Mouse (Mus musculus) neural tube, embryonic 14.5 days (tissue): ENCODE measurements around the gene Prss43. TPM values are rescaled to one million over a fixed set of nuclear protein-coding genes. Genes with fewer than 3 reads are reported as not detected.

Experiments used
- ATAC-seq: fragments of 200-750 bp; cut with Nextera tagmentation; 2 replicates; pipeline ENCODE4 v1.8.0; 2017; ENCODE audit warnings: low read depth, mild to moderate bottlenecking, moderate TSS enrichment, moderate library complexity
- H3K27ac ChIP-seq: fragments of 300-500 bp; sonication (generic); 2 replicates; pipeline ENCODE4 v1.5.1; 2014; ENCODE audit warnings: low read depth, mild to moderate bottlenecking, control low read depth, low read length, moderate library complexity, mixed read lengths
- H3K27me3 ChIP-seq: fragments of 300-500 bp; sonication (generic); 2 replicates; pipeline ENCODE4 v1.6.1; 2014; ENCODE audit warnings: low read length; ENCODE audit not compliant: control insufficient read depth, insufficient read depth
- H3K36me3 ChIP-seq: fragments of 300-500 bp; sonication (generic); 2 replicates; pipeline ENCODE4 v1.6.1; 2014; ENCODE audit warnings: low read length, mixed read lengths; ENCODE audit not compliant: control insufficient read depth, insufficient read depth
- H3K4me1 ChIP-seq: fragments of 300-500 bp; sonication (generic); 2 replicates; pipeline ENCODE4 v1.6.1; 2014; ENCODE audit warnings: low read length; ENCODE audit not compliant: control insufficient read depth, insufficient read depth
- H3K4me2 ChIP-seq: fragments of 300-500 bp; sonication (generic); 2 replicates; pipeline ENCODE4 v1.6.1; 2014; ENCODE audit warnings: mild to moderate bottlenecking, low read depth, low read length, control low read depth
- H3K4me3 ChIP-seq: fragments of 300-500 bp; sonication (generic); 2 replicates; pipeline ENCODE4 v1.5.1; 2014; ENCODE audit warnings: low read depth, low read length, control low read depth, mixed read lengths
- H3K9ac ChIP-seq: fragments of 300-500 bp; sonication (generic); replicated peaks from 2 replicates; pipeline ENCODE4 v1.6.1; 2014; ENCODE audit warnings: low read depth, mild to moderate bottlenecking, control low read depth, low read length, mixed read lengths
- H3K9me3 ChIP-seq: fragments of 300-500 bp; sonication (generic); 2 replicates; pipeline ENCODE4 v1.6.1; 2016; ENCODE audit warnings: low read length; ENCODE audit not compliant: control insufficient read depth
- WGBS: fragments of 180-500 bp; shearing (Covaris S2); extraction: QIAGEN DNeasy Blood & Tissue Kit; methylation state at CpG from one replicate; pipeline ENCODE4 v1.1.7; 2014; 5-methylcytosine and 5-hydroxymethylcytosine counted together
- polyA plus RNA-seq: library from polyadenylated mRNA; unstranded; fragments of >200 nt; fragmentation: Nextera tagmentation; extraction: Ambion mirVana; gene quantifications from 2 replicates; pipeline ENCODE4 v1.2.1, GENCODE M21; 2014

Prss43 gene
- polyA plus RNA-seq, 1 experiment from 2014 or later = not detected

DNA sequence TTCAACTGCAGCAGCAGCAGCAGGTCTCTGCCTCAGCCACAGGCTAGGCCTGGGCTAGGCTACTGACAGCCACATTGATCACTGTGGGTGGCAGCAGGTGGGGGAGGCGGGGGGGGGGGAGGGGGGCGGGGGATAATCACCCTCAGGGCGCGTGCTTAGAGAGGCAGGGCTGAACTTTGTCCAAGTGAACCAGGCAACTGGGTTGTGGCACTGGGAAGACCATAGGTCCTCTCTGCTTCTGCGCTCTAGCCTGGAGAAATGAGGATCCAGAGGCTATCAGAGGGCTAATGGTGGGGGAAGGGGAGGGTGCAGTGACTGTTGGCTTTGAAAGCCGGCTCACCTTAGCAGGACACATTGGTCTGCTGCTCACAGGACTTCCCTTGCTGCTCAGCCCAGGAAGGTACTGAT lies 48.8 kb downstream of the Prss43 start:
- H3K4me2 ChIP-seq = no peak overlapping the region
- H3K27ac ChIP-seq = no peak overlapping the region
- H3K9ac ChIP-seq = no peak overlapping the region
- no peak overlapping the region for H3K4me3 ChIP-seq
- H3K27me3 ChIP-seq = peaks cover 18% of the 10 kb centered on the region
- peaks cover 14% of the 10 kb centered on the region for H3K4me1 ChIP-seq
- H3K36me3 ChIP-seq = no peaks in the 10 kb centered on the region
- ATAC-seq = peak; percentile 42; the same call in 1 of the 2 replicates
- H3K9me3 ChIP-seq = no peaks in the 10 kb centered on the region
- 13% methylated on average over 6 of the region's 6 CpGs for WGBS

DNA sequence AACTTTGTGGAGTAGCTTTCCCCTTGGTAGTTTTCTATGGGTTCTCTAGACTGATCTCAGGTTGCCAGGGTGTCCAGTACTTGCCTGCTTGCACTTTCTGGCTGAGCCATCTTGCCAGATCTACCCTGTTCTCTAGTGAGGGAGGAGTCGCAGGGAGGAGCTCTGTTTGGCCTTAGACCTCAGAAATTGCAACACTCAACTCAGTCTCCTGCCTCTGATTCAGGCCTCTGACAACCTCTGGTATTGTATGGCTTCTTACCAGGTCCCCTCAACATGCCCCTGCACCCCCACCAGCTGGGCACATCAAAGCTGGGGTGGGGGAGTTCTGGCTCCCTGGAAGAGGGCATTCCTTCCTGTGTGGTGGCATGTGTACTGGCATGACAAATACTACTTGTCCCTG lies 50.9 kb downstream of the Prss43 start:
- Histone ChIP-seq H3K9ac (no peak overlapping the region), H3K27ac (no peak overlapping the region), H3K27me3 (peaks cover 29% of the 10 kb centered on the region), H3K36me3 (no peaks in the 10 kb centered on the region), H3K4me2 (no peak overlapping the region), H3K4me3 (no peak overlapping the region), H3K4me1 (peaks cover 17% of the 10 kb centered on the region), H3K9me3 (no peaks in the 10 kb centered on the region)
- 95% methylated on average over 1 of the region's 1 CpGs for WGBS
- no peak for ATAC-seq

DNA sequence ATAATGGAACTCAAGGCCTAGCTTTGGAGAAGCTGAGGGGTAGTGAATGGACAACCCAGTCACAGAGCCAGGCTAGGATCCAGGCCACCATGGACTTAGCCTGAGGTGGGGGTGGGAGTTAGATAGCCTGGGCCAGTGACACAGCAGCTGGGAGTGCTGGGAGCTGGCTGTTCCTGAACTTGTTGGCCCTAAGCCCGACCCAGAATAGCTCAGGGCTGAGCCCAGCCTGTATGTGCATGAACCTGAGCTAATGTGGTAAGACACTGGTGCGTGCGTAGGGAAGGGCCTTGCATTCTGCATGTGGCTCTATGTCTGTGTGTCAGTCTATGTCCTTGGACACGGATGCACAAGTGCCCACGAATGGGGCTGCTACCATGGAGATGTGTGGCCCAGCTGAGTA lies 51.4 kb downstream of the Prss43 start:
- peaks cover 25% of the 10 kb centered on the region for H3K27me3 ChIP-seq

DNA sequence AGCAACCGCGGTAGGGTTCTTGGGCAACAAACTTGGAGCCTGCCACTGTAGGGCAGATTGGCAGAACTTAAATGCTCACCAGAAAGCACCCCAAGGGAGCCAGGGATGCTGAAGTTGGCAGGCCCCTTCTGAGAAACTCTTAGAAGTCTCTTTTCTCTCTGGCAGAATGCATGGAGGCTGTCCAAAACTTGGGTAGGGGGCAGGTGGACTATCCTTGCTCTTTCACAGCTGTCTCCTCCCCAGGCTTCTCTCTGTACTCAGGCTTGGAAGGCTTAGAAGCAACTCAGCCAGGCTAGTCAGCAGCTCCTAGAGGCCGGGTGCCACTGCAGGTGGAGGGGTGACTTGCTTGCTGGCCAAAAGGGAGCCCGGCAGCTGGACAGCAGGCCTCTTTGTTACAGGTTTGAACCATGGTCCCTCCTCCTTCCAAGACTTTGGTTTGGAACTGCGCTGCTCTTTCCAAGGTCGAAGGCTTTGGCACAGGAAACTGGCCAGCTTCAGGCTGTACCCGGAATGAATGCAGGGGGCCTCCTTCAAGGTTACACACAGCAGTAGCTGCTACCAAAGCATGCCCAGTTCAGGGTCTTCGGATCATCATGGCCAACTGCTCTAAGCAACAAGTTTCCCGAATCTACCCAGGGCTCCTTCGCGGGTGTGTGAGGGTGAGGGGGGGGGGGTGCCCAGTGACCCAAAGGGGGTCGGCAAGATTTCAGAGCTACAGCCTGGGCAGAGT lies 52.9 kb downstream of the Prss43 start, which contains the start of gene Als2cl:
Als2cl (plus strand) TSS at position 680 of the 730 bp plus-strand sequence.
- Histone ChIP-seq H3K36me3 (no peaks in the 10 kb centered on the region), H3K4me1 (peaks cover 17% of the 10 kb centered on the region), H3K4me2 (peak within 1 kb of the TSS; percentile 81), H3K9ac (peak within 1 kb of the TSS; percentile 57), H3K27me3 (peaks cover 22% of the 10 kb centered on the region), H3K9me3 (no peaks in the 10 kb centered on the region), H3K4me3 (peak within 1 kb of the TSS; percentile 45), H3K27ac (no peak within 1 kb of the TSS)
- no peak for ATAC-seq
- 16% methylated on average over 12 of the region's 12 CpGs for WGBS

More for the DNA sequence above, 51.4 kb downstream of the Prss43 start:
- ATAC-seq = no peak
- WGBS = 81% methylated on average over 5 of the region's 5 CpGs
- H3K9ac ChIP-seq = no peak overlapping the region
- no peak overlapping the region for H3K4me2 ChIP-seq
- H3K36me3 ChIP-seq = no peaks in the 10 kb centered on the region
- H3K9me3 ChIP-seq = no peaks in the 10 kb centered on the region
- H3K27ac ChIP-seq = no peak overlapping the region
- H3K4me3 ChIP-seq = no peak overlapping the region
- H3K4me1 ChIP-seq = peaks cover 17% of the 10 kb centered on the region

DNA sequence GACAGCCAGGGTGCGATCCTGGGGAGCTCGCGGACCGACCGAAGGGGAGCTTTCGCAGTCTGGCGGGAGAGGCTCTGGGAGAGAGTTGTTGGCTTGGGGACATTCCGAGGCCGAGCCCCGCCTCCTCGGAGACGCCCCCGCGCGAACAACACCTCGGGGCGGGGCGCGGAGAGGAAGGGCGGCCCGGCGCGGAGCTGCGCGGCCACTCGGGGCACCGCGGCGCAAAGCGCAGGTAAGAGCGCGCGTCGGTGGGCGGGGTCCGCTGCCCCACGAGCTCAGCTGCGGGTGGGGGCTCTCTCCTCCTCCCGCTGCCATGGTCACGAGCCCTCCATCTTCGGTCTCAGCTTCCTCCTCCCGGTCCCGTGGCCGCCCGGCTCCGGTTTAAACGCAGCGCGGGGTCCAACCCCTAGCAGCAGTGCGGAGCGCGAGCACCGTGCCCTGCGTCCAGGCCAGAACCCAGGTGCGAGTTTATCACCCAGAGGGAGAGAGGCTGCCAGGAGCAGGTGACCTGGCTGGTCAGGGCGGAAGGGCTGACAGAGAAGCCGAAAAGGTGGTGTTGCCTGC lies 53.6 kb downstream of the Prss43 start, which contains the start of gene Tmie:
Tmie (minus strand) TSS at position 116 of the 564 bp plus-strand sequence.
- ATAC-seq = peak; percentile 39; the same call in 1 of the 2 replicates
- H3K9ac ChIP-seq = peak within 1 kb of the TSS; percentile 57
- H3K36me3 ChIP-seq = no peaks in the 10 kb centered on the region
- no peak within 1 kb of the TSS for H3K27ac ChIP-seq
- peak within 1 kb of the TSS; percentile 45 for H3K4me3 ChIP-seq
- no peaks in the 10 kb centered on the region for H3K9me3 ChIP-seq
- H3K4me2 ChIP-seq = peak within 1 kb of the TSS; percentile 81
- peaks cover 22% of the 10 kb centered on the region for H3K27me3 ChIP-seq
- peaks cover 10% of the 10 kb centered on the region for H3K4me1 ChIP-seq
- under 1% methylated on average over 51 of the region's 57 CpGs for WGBS

DNA sequence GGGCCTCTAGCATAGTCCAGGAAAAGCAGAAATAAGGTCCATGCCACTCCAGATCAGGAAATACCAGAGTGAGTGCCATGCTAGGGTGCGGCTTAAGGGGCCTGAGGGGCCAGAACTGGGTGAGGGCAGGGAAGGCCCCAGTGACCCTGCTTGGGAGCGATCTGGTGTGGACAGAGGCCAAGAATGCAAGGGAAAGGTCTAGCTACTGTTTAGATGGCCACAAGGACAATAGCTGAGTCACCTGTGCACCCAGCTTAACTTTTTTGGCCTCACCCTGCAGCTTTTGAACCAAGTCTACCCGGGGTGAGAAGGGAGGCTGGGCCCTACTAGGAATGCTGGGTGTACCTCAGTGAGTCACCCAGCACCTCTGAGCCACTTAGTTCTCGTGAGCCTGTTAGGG lies 54.3 kb downstream of the Prss43 start:
- Histone ChIP-seq H3K9ac (no peak overlapping the region), H3K9me3 (no peaks in the 10 kb centered on the region), H3K4me3 (peak overlapping the region; percentile 45), H3K36me3 (no peaks in the 10 kb centered on the region), H3K27me3 (peaks cover 22% of the 10 kb centered on the region), H3K4me1 (peaks cover 6% of the 10 kb centered on the region), H3K4me2 (peak overlapping the region; percentile 81), H3K27ac (no peak overlapping the region)
- ATAC-seq = no peak
- 72% methylated on average over 4 of the region's 4 CpGs for WGBS

Other genes with a start within 250 kb of the Prss43 start
- gene Nradd, start 202.2 kb upstream of the Prss43 start, polyA plus RNA-seq = 14.1 and 21.4 TPM in 2 replicates
- 4.8 and 5.0 TPM in 2 replicates for gene Nbeal2, start 172.5 kb upstream of the Prss43 start, polyA plus RNA-seq
- 101 and 112 TPM in 2 replicates for gene Ccdc12, start 170.2 kb upstream of the Prss43 start, polyA plus RNA-seq
- gene Myl3, start 84.8 kb upstream of the Prss43 start, polyA plus RNA-seq = 0.50 and 0.66 TPM in 2 replicates
- 5.2 and 11.3 TPM in 2 replicates for gene Pth1r, start 79.5 kb upstream of the Prss43 start, polyA plus RNA-seq
- not detected in 2 replicates for gene Prss42, start 28.5 kb upstream of the Prss43 start, polyA plus RNA-seq
- gene Prss44, start 12.7 kb upstream of the Prss43 start, polyA plus RNA-seq = not detected in 2 replicates
- not detected in 2 replicates for gene Prss45, start 7.9 kb downstream of the Prss43 start, polyA plus RNA-seq
- gene Prss46, start 17.8 kb downstream of the Prss43 start, polyA plus RNA-seq = not detected in 2 replicates
- 0.24 and 0.43 TPM in 2 replicates for gene Prss50, start 31.3 kb downstream of the Prss43 start, polyA plus RNA-seq
- 1.5 and 2.6 TPM in 2 replicates for gene Als2cl, start 53.2 kb downstream of the Prss43 start, polyA plus RNA-seq
- 1.3 and 3.1 TPM in 2 replicates for gene Tmie, start 53.4 kb downstream of the Prss43 start, polyA plus RNA-seq
- gene Fam240a, start 90.2 kb downstream of the Prss43 start, polyA plus RNA-seq = not detected in 2 replicates
- 0.58 and 0.71 TPM in 2 replicates for gene Tdgf1, start 119.5 kb downstream of the Prss43 start, polyA plus RNA-seq
- gene Lrrc2, start 124.9 kb downstream of the Prss43 start, polyA plus RNA-seq = 1.3 and 1.5 TPM in 2 replicates
- not detected in 2 replicates for gene Rtp3, start 163.9 kb downstream of the Prss43 start, polyA plus RNA-seq
- gene Ltf, start 192.6 kb downstream of the Prss43 start, polyA plus RNA-seq = 0.29 and 0.75 TPM in 2 replicates
- 0.35 and 1.1 TPM in 2 replicates for gene Ccrl2, start 230.8 kb downstream of the Prss43 start, polyA plus RNA-seq